ENCODE assay signal across 19 mouse cellular contexts in the genomic region with DNA sequence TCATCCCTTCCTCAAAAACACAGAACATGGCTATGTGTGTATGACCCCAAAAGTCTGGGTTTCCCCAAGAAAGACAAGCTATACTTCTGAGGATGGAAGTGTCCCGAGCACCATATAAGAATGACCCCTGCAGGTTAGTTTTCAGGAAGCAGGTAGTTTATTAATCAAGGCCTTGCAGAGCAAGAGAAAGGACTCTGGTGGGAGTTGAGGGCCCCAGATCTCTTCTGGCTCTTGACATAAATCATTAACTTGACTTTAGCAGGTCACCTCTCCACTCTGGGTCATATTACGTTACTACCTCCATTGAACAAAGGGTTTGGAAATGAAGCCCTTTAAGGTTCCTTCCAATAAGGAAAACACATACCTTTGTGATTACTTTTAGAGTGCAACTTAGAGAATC. TPM values are rescaled to one million over a fixed set of nuclear protein-coding genes. Genes with fewer than 3 reads are reported as not detected.
DNase-seq lines count a peak whose midpoint lies in the region; ATAC-seq and TF ChIP-seq lines count a peak whose summit lies in the region.
"Had no signal": no experiment of that assay in that cellular context is flagged by ENCODE, and none has a peak within 500 bp of the region (broad histone marks: within the 10 kb centered on the region; RNA-seq: fewer than 3 reads in every experiment).

No protein-coding gene starts in this region.

- no peaks in the 10 kb centered on the region for H3K36me3 ChIP-seq in kidney, embryonic 15.5 days
- H3K36me3 ChIP-seq in lung, embryonic 14.5 days (ENCODE audit: insufficient read depth) = no peaks in the 10 kb centered on the region
- no peaks in the 10 kb centered on the region for H3K36me3 ChIP-seq in midbrain, embryonic 15.5 days (replicated peaks)
- H3K36me3 ChIP-seq in midbrain, embryonic 14.5 days (ENCODE audit: control insufficient read depth, insufficient read depth, low read length) = no peaks in the 10 kb centered on the region
- H3K36me3 ChIP-seq: embryonic facial prominence, embryonic 13.5 days; forebrain, embryonic 12.5 days; hindbrain, embryonic 12.5 days had no signal

- no peak overlapping the region for H3K9ac ChIP-seq in kidney, embryonic 15.5 days
- no peak overlapping the region for H3K9ac ChIP-seq in lung, embryonic 14.5 days
- no peak overlapping the region for H3K9ac ChIP-seq in midbrain, embryonic 15.5 days
- H3K9ac ChIP-seq in midbrain, embryonic 14.5 days (replicated peaks; ENCODE audit: low read length) = no peak overlapping the region
- H3K9ac ChIP-seq: embryonic facial prominence, embryonic 13.5 days; forebrain, embryonic 12.5 days; hindbrain, embryonic 12.5 days had no signal

- TF ChIP-seq CTCF in lung, embryonic 14.5 days (IDR thresholded peaks at IDR 0.05; ENCODE audit: low read depth) = no peak
- TF ChIP-seq CTCF in lung, adult 2 months (IDR thresholded peaks at IDR 0.05; ENCODE audit: insufficient read depth, low read length) = no peak

- peak overlapping the region; percentile 59 for H3K27ac ChIP-seq in kidney, embryonic 15.5 days
- H3K27ac ChIP-seq in lung, embryonic 14.5 days (ENCODE audit: low read depth) = no peak overlapping the region
- 0 out of 2 replicates have a peak overlapping the region, but pooled peaks have one; percentile 20 for H3K27ac ChIP-seq in midbrain, embryonic 15.5 days
- no peak overlapping the region for H3K27ac ChIP-seq in midbrain, embryonic 14.5 days (replicated peaks; ENCODE audit: low read depth, low read length)
- H3K27ac ChIP-seq: embryonic facial prominence, embryonic 13.5 days; forebrain, embryonic 12.5 days; hindbrain, embryonic 12.5 days had no signal

- H3K27me3 ChIP-seq in kidney, embryonic 15.5 days = no peaks in the 10 kb centered on the region
- H3K27me3 ChIP-seq in lung, embryonic 14.5 days (ENCODE audit: insufficient read depth, low read length) = no peaks in the 10 kb centered on the region
- H3K27me3 ChIP-seq in midbrain, embryonic 15.5 days (replicated peaks) = no peaks in the 10 kb centered on the region
- H3K27me3 ChIP-seq in midbrain, embryonic 14.5 days (ENCODE audit: control insufficient read depth, insufficient read depth, low read length) = no peaks in the 10 kb centered on the region
- H3K27me3 ChIP-seq: embryonic facial prominence, embryonic 13.5 days; forebrain, embryonic 12.5 days; hindbrain, embryonic 12.5 days had no signal

- DNase-seq in kidney, postnatal 36 days = no peak
- peak; percentile 24 for DNase-seq in lung, embryonic 14.5 days
- no peak for DNase-seq in lung, adult 2 months
- DNase-seq in midbrain, embryonic 14.5 days = no peak
- DNase-seq: adrenal gland, adult 2 months; adrenal gland, postnatal 25 days; cerebellum, adult 18-20 months; cerebellum, adult 9-11 months; cerebellum, postnatal 36 days; gastrocnemius, postnatal 25 days; heart, postnatal 10 days; heart, postnatal 4 days had no signal

- no peak overlapping the region for H3K4me2 ChIP-seq in kidney, embryonic 15.5 days
- H3K4me2 ChIP-seq in lung, embryonic 14.5 days = no peak overlapping the region
- H3K4me2 ChIP-seq in midbrain, embryonic 15.5 days = no peak overlapping the region
- H3K4me2 ChIP-seq in midbrain, embryonic 14.5 days (ENCODE audit: low read length) = no peak overlapping the region
- H3K4me2 ChIP-seq: embryonic facial prominence, embryonic 13.5 days; forebrain, embryonic 12.5 days; hindbrain, embryonic 12.5 days had no signal

- ATAC-seq in kidney, embryonic 15.5 days (replicated peaks; ENCODE audit: low FRiP score) = peak; percentile 67
- no peak for ATAC-seq in lung, embryonic 14.5 days (ENCODE audit: insufficient read depth)
- ATAC-seq in midbrain, embryonic 15.5 days (replicated peaks) = no peak
- ATAC-seq in midbrain, embryonic 14.5 days (ENCODE audit: low FRiP score, low TSS enrichment) = no peak
- ATAC-seq: forebrain, embryonic 16.5 days had no signal

- WGBS in kidney, embryonic 15.5 days = 29% methylated on average over 2 of the region's 2 CpGs
- WGBS in lung, embryonic 14.5 days = 61% methylated on average over 2 of the region's 2 CpGs
- WGBS in lung, adult 2 months = 79% methylated on average over 2 of the region's 2 CpGs
- 89% methylated on average over 2 of the region's 2 CpGs for WGBS in midbrain, embryonic 15.5 days
- WGBS in midbrain, embryonic 14.5 days = 86% methylated on average over 2 of the region's 2 CpGs

- TF ChIP-seq POLR2A in lung, adult 2 months (IDR thresholded peaks at IDR 0.05; ENCODE audit: borderline replicate concordance, extremely low read depth, low read depth, low read length) = no peak

- no peak overlapping the region for H3K4me3 ChIP-seq in kidney, embryonic 15.5 days (replicated peaks)
- no peak overlapping the region for H3K4me3 ChIP-seq in lung, embryonic 14.5 days (ENCODE audit: low read depth, low read length)
- H3K4me3 ChIP-seq in lung, adult 2 months (replicated peaks; ENCODE audit: extremely low read depth, low read depth, low read length) = no peak overlapping the region
- no peak overlapping the region for H3K4me3 ChIP-seq in midbrain, embryonic 15.5 days
- H3K4me3 ChIP-seq in midbrain, embryonic 14.5 days (replicated peaks; ENCODE audit: low read depth, low read length) = no peak overlapping the region
- H3K4me3 ChIP-seq: embryonic facial prominence, embryonic 13.5 days; forebrain, embryonic 12.5 days; hindbrain, embryonic 12.5 days had no signal

- no peaks in the 10 kb centered on the region; the same call in 1 of the 2 replicates for H3K9me3 ChIP-seq in kidney, embryonic 15.5 days (replicated peaks)
- no peaks in the 10 kb centered on the region for H3K9me3 ChIP-seq in lung, embryonic 14.5 days (ENCODE audit: low read depth, low read length)
- no peaks in the 10 kb centered on the region for H3K9me3 ChIP-seq in midbrain, embryonic 15.5 days
- H3K9me3 ChIP-seq in midbrain, embryonic 14.5 days (ENCODE audit: control insufficient read depth, low read length) = no peaks in the 10 kb centered on the region
- H3K9me3 ChIP-seq: embryonic facial prominence, embryonic 13.5 days; forebrain, embryonic 12.5 days; hindbrain, embryonic 12.5 days had no signal

- H3K4me1 ChIP-seq in kidney, embryonic 15.5 days = peaks cover 14% of the 10 kb centered on the region; the same call in 1 of the 2 replicates
- H3K4me1 ChIP-seq in lung, embryonic 14.5 days (ENCODE audit: insufficient read depth) = peaks cover 7% of the 10 kb centered on the region
- peaks cover 3% of the 10 kb centered on the region; the same call in 1 of the 2 replicates for H3K4me1 ChIP-seq in lung, adult 2 months (ENCODE audit: control insufficient read depth, insufficient read depth, low read length)
- H3K4me1 ChIP-seq in midbrain, embryonic 15.5 days = no peaks in the 10 kb centered on the region
- H3K4me1 ChIP-seq in midbrain, embryonic 14.5 days (ENCODE audit: control insufficient read depth, insufficient read depth, low read length) = no peaks in the 10 kb centered on the region
- H3K4me1 ChIP-seq: forebrain, embryonic 12.5 days; hindbrain, embryonic 12.5 days had no signal

RNA-seq across cellular contexts. Expression of gene Il12a, which starts 15.7 kb away (rescaled TPM):
- 0.37 and 0.40 TPM in 2 replicates for polyA plus RNA-seq in kidney, embryonic 15.5 days (2015; fragmentation: Nextera tagmentation; extraction: Ambion mirVana)
- 0.30 TPM in 1 of 2 replicates, not detected in the other for polyA plus RNA-seq in lung, embryonic 14.5 days (2014; fragmentation: Nextera tagmentation; extraction: Ambion mirVana)
- 3.8 and 8.0 TPM in 2 replicates for polyA plus RNA-seq in lung, adult 2 months (2012; rRNA removed)
- not detected in 2 replicates for polyA plus RNA-seq in midbrain, embryonic 15.5 days (2015; fragmentation: Nextera tagmentation; extraction: Ambion mirVana)
- polyA plus RNA-seq in midbrain, embryonic 14.5 days (2014; fragmentation: Nextera tagmentation; extraction: Ambion mirVana) = not detected in 2 replicates
- polyA plus RNA-seq: adrenal gland, adult 2 months; heart, embryonic 14.5 days; hindbrain, embryonic 12.5 days had no signal

Comparison
In these comparisons a context has a peak if more than half of its experiments do, and no peak if none do; other contexts are left out.
1. H3K27ac ChIP-seq: peak in kidney, embryonic 15.5 days (single experiment) and midbrain, embryonic 15.5 days (single experiment); none in lung, embryonic 14.5 days (single experiment) and midbrain, embryonic 14.5 days (single experiment).